Comparison of ENCODE assay signal across 7 mouse cellular contexts in the genomic region with DNA sequence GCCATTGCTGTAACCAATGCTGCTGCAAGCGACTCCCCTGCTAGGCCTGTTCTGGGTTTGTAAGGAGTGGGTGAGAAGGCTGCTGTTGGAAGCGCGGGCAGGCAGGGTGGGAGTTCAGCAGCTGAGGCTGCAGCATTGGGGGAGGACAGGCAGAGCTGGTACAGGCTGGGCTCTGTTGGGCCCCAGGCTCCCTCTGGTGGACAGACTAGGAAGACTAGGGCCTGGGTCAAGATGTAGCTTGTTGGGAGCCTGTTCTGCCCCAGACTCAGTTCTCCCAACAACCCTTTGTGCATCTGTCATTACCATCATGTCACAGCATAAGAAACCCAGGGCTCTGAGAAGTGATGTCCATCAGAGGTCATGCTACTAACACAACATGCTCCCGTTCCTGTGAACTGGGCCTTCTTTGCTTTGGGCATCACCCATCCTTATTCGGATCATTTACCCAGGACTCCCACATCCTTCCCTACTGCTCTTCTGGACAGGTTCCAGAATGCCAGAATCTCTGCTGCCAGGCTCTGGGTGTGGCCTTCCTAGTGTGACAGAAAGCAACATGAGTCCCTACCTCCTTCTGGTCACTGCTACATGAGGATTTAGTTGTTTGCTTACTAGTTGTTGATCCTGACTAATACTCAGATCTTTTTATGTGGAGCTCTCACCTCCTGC. TPM values are rescaled to one million over a fixed set of nuclear protein-coding genes. Genes with fewer than 3 reads are reported as not detected.
DNase-seq lines count a peak whose midpoint lies in the region; ATAC-seq and TF ChIP-seq lines count a peak whose summit lies in the region.

No protein-coding gene starts in this region.

- H3K27me3 ChIP-seq in intestine, embryonic 14.5 days (replicated peaks; ENCODE audit: control insufficient read depth, insufficient read depth, low read length) = peaks cover 35% of the 10 kb centered on the region

- H3K9ac ChIP-seq in intestine, embryonic 14.5 days (ENCODE audit: low read length) = no peak overlapping the region

- no peak overlapping the region for H3K4me2 ChIP-seq in intestine, embryonic 14.5 days (ENCODE audit: low read length)

- TF ChIP-seq CTCF in gastrocnemius, adult 2 months (IDR thresholded peaks at IDR 0.05) = peak; percentile 77

- ATAC-seq in common myeloid progenitor, adult 5-6 weeks (replicated peaks; ENCODE audit: low read depth, poor library complexity, severe bottlenecking) = peak; percentile 88
- ATAC-seq in intestine, embryonic 14.5 days (replicated peaks; ENCODE audit: low FRiP score, low TSS enrichment, low read depth) = no peak; the same call in 1 of the 2 replicates

- WGBS in intestine, embryonic 14.5 days = 35% methylated on average over 5 of the region's 5 CpGs

- H3K27ac ChIP-seq in gastrocnemius, adult 2 months = peak overlapping the region; percentile 49
- no peak overlapping the region for H3K27ac ChIP-seq in intestine, embryonic 14.5 days (ENCODE audit: low read depth)

- peak; percentile 57 for DNase-seq in adipocyte (ENCODE audit: low spot score)
- peak; percentile 64 for DNase-seq in gastrocnemius, adult 2 months
- peak; percentile 70 for DNase-seq in intestine, embryonic 14.5 days (ENCODE audit: low spot score)
- peak; percentile 72 to 78 for DNase-seq in left cerebral cortex, postnatal 14 days (ENCODE audit: low spot score in 2 of 2)
- peak; percentile 65 for DNase-seq in mesoderm, embryonic 11.5 days (ENCODE audit: low read depth, low spot score)
- DNase-seq in right cerebral cortex, postnatal 4 days = peak; percentile 59

- no peaks in the 10 kb centered on the region for H3K9me3 ChIP-seq in intestine, embryonic 14.5 days (ENCODE audit: control insufficient read depth, low read length)

- peak overlapping the region; percentile 20 for H3K4me3 ChIP-seq in gastrocnemius, adult 2 months
- H3K4me3 ChIP-seq in intestine, embryonic 14.5 days (ENCODE audit: low read depth, low read length) = no peak overlapping the region

- no peaks in the 10 kb centered on the region for H3K4me1 ChIP-seq in intestine, embryonic 14.5 days (replicated peaks; ENCODE audit: control insufficient read depth, insufficient read depth, low read length)

- no peaks in the 10 kb centered on the region for H3K36me3 ChIP-seq in intestine, embryonic 14.5 days (ENCODE audit: control insufficient read depth, insufficient read depth, low read length)

- intact Hi-C loops in gastrocnemius, adult 2 months (cut with DNase I) = loop anchor here (2.0 to 10.0 kb wide), 3 partner anchors 15 to 200 kb away; partner anchors contain the start of genes Ribc1 and Smc1a
- intact Hi-C loops in left cerebral cortex, postnatal 14 days (cut with DNase I) = loop anchor here (2.0 to 5.0 kb wide), 2 partner anchors 80 to 131 kb away; partner anchors contain the start of genes Ribc1 and Smc1a

RNA-seq across cellular contexts. Expression of gene Iqsec2, which starts 3.5 kb away (rescaled TPM):
- 1.1 and 3.7 TPM in 2 replicates for total RNA-seq in common myeloid progenitor, adult 5-6 weeks (2017)
- total RNA-seq in gastrocnemius, adult 2 months (2021) = 10 to 100 TPM; 12.5 to 33.5 TPM
- 3.4 and 3.5 TPM in 2 replicates for polyA plus RNA-seq in intestine, embryonic 14.5 days (2014; fragmentation: Nextera tagmentation; extraction: Ambion mirVana)
- total RNA-seq in left cerebral cortex, postnatal 14 days (2021) = 100 to 1,000 TPM; 147 to 149 TPM

Comparison
In these comparisons a context has a peak if more than half of its experiments do, and no peak if none do; other contexts are left out.
1. RNA of gene Iqsec2, which starts 3.5 kb away (total RNA-seq): 147 to 149 TPM in left cerebral cortex, postnatal 14 days; 12.5 to 33.5 TPM in gastrocnemius, adult 2 months and 1.1 to 3.7 TPM in common myeloid progenitor, adult 5-6 weeks; every median in the first group is over 4 times any median in the second.
2. Peak in every context shown above with its lines, with median percentiles within 50 percentile points of each other: DNase-seq.